Mouse (Mus musculus): ENCODE measurements around the gene Kcnmb1. TPM values are rescaled to one million over a fixed set of nuclear protein-coding genes. Genes with fewer than 3 reads are reported as not detected.

The Kcnmb1 gene
- polyA plus RNA-seq, 1 experiment = 0.97 TPM

DNA sequence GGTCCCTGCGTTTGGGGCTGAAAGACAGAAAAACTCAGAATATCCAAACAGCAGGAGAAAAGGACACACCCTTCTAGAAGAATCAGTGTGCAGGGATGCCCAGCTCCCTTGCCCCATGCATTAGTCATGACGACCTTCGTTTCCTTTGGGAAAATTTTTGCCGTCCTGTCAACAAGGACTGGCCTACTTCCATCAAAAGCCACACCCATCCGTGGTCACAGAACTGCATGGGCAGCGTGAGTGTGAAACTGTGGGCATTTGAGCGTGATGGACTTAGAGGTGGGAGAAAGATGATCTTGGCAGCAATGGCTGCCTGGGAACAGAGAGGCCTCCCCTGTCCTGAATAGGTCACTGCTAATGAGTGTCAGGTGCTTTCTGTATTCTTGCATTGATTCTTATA lies 9.3 kb downstream of the Kcnmb1 start:
- H3K4me1 ChIP-seq (ENCODE audit: control insufficient read depth, insufficient read depth, low read length) = no peaks in the 10 kb centered on the region
- H3K27me3 ChIP-seq (replicated peaks; ENCODE audit: control insufficient read depth, insufficient read depth, low read length) = no peaks in the 10 kb centered on the region
- H3K27ac ChIP-seq (ENCODE audit: insufficient read depth, low read depth, low read length) = no peak overlapping the region
- no peak overlapping the region for H3K4me3 ChIP-seq (ENCODE audit: insufficient read depth, low read depth, low read length)
- 52% methylated on average over 7 of the region's 7 CpGs for WGBS
- no peaks in the 10 kb centered on the region for H3K36me3 ChIP-seq (ENCODE audit: control insufficient read depth, insufficient read depth, low read length)
- TF ChIP-seq CTCF (conservative IDR thresholded peaks at IDR 0.05; ENCODE audit: insufficient read depth, insufficient read length, low read depth, low read length) (no peak), POLR2A (IDR thresholded peaks at IDR 0.05; ENCODE audit: low read depth, low read length) (no peak)
- no peak for DNase-seq

DNA sequence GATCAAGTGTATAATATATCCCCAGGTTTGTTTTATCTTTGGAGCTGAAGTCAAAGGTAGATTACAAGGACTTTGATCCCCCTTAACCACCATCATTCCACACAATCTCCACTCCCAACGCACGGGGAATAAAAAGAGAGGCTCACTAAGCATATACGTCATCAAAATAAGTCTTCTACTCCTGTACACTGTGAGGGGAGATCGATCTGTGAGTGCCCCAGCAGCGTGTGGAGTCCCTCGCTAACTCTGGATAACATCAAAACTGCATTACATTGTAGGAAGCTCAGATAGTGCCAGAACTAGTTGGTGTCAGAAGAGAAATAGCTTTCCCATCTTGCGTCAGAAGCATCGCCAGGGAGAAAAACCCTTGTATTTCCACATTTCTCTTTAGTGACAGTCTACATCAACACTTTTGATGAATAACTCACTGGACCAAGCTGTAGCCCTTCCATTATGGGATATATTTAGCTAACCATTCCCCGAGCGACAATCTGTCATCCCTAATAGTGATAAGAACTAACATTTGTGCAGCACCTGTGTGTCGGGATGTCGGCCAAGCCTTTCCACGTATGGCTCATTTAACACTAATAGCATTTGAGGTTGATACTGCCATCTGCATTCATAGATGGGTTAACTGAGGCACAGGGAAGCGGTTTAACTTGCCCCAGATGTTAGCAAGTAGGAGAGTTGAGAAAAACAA lies 11.7 kb downstream of the Kcnmb1 start:
- Histone ChIP-seq H3K27me3 (replicated peaks; ENCODE audit: control insufficient read depth, insufficient read depth, low read length) (no peaks in the 10 kb centered on the region), H3K27ac (ENCODE audit: insufficient read depth, low read depth, low read length) (no peak overlapping the region), H3K36me3 (ENCODE audit: control insufficient read depth, insufficient read depth, low read length) (no peaks in the 10 kb centered on the region), H3K4me3 (ENCODE audit: insufficient read depth, low read depth, low read length) (no peak overlapping the region), H3K4me1 (ENCODE audit: control insufficient read depth, insufficient read depth, low read length) (no peaks in the 10 kb centered on the region)
- WGBS = 80% methylated on average over 14 of the region's 14 CpGs
- TF ChIP-seq CTCF (conservative IDR thresholded peaks at IDR 0.05; ENCODE audit: insufficient read depth, insufficient read length, low read depth, low read length) (no peak), POLR2A (IDR thresholded peaks at IDR 0.05; ENCODE audit: low read depth, low read length) (no peak)
- no peak for DNase-seq

DNA sequence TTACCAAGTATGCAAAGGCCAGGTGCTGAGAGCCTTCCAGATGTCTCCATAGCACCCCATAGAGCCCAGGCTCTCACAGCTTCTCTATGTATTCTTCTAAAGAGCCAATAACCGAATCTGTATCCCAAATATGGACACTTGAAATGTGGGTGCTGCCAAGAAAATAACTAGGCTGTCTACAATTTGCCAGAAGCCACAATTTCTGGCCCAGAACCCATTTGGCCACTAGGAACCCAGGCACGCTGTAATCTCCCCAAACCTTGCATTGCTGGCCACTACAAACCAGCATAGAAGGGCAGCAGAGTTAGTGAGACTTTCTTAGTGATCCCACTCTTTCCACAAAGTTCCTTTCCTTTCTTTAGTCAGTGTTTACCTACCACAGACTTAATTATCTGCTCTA lies 12.3 kb downstream of the Kcnmb1 start:
- H3K36me3 ChIP-seq (ENCODE audit: control insufficient read depth, insufficient read depth, low read length) = no peaks in the 10 kb centered on the region
- no peak overlapping the region for H3K4me3 ChIP-seq (ENCODE audit: insufficient read depth, low read depth, low read length)
- 80% methylated on average over 2 of the region's 2 CpGs for WGBS
- TF ChIP-seq CTCF (conservative IDR thresholded peaks at IDR 0.05; ENCODE audit: insufficient read depth, insufficient read length, low read depth, low read length) (no peak), POLR2A (IDR thresholded peaks at IDR 0.05; ENCODE audit: low read depth, low read length) (no peak)
- no peaks in the 10 kb centered on the region for H3K4me1 ChIP-seq (ENCODE audit: control insufficient read depth, insufficient read depth, low read length)
- H3K27me3 ChIP-seq (replicated peaks; ENCODE audit: control insufficient read depth, insufficient read depth, low read length) = no peaks in the 10 kb centered on the region
- no peak overlapping the region for H3K27ac ChIP-seq (ENCODE audit: insufficient read depth, low read depth, low read length)
- DNase-seq = no peak

DNA sequence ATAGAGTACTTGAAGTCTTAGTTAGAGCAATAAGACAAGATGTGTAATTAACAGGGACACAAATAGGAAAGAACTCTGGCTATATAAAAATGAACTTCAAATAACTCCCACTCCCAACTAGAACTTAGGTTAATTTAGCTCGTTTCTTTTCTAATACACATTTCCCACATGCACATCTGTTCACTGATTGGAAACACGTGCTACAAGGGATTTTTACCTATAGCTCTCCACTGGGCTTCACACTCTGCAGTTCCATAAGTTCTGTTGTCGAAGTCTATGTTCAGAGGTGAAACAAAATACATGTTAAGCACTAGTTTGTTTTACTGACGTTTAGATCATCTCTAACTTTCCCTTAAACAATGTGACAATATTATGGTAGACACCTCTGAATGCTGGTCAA lies 17.3 kb downstream of the Kcnmb1 start:
- Histone ChIP-seq H3K27ac (ENCODE audit: insufficient read depth, low read depth, low read length) (no peak overlapping the region), H3K4me3 (ENCODE audit: insufficient read depth, low read depth, low read length) (no peak overlapping the region), H3K4me1 (ENCODE audit: control insufficient read depth, insufficient read depth, low read length) (no peaks in the 10 kb centered on the region), H3K27me3 (replicated peaks; ENCODE audit: control insufficient read depth, insufficient read depth, low read length) (no peaks in the 10 kb centered on the region), H3K36me3 (ENCODE audit: control insufficient read depth, insufficient read depth, low read length) (no peaks in the 10 kb centered on the region)
- 78% methylated on average over 4 of the region's 4 CpGs for WGBS
- TF ChIP-seq POLR2A (IDR thresholded peaks at IDR 0.05; ENCODE audit: low read depth, low read length) = no peak
- no peak for TF ChIP-seq CTCF (conservative IDR thresholded peaks at IDR 0.05; ENCODE audit: insufficient read depth, insufficient read length, low read depth, low read length)
- no peak for DNase-seq

DNA sequence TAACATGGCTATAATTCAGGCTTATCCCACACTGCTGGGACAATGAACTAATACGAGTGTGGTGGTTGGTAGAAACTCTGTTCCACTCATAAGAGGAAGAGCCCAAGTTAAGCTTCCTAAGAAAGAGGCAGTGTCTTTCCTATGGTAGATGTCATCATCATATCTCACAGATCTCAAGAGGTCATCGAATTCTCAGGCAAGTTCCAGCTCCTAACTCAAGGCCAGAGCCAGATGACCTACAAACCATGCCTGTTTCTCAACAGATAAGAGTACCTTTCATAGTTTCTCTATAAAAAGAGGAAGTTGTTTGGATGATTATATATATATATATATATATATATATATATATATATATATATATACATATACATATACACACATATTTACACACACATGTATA lies 23.7 kb downstream of the Kcnmb1 start:
- DNase-seq = no peak
- WGBS = 89% methylated on average over 2 of the region's 2 CpGs
- Histone ChIP-seq H3K4me3 (ENCODE audit: insufficient read depth, low read depth, low read length) (no peak overlapping the region), H3K27ac (ENCODE audit: insufficient read depth, low read depth, low read length) (no peak overlapping the region), H3K4me1 (ENCODE audit: control insufficient read depth, insufficient read depth, low read length) (no peaks in the 10 kb centered on the region), H3K36me3 (ENCODE audit: control insufficient read depth, insufficient read depth, low read length) (no peaks in the 10 kb centered on the region), H3K27me3 (replicated peaks; ENCODE audit: control insufficient read depth, insufficient read depth, low read length) (no peaks in the 10 kb centered on the region)
- TF ChIP-seq CTCF (conservative IDR thresholded peaks at IDR 0.05; ENCODE audit: insufficient read depth, insufficient read length, low read depth, low read length) (no peak), POLR2A (IDR thresholded peaks at IDR 0.05; ENCODE audit: low read depth, low read length) (no peak)

DNA sequence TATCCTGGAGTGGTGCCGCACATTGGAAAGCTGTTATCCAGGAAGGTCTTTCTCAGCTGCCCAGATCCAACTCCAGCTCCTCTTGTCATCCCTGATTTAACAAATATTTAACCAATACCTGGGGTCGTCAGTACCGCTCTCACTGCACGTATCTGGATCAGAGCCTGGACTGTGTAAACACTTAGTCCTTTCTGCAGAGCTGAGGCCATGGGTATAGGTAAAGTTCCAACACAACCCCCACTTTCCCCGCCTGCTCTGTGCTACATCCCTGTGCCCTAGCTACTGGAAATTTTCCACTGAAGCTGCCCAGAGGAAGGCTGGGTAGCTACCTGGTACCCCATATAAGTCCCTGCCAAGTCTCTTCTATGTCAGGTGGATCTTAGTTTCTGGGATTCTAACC lies 27.2 kb downstream of the Kcnmb1 start:
- no peak for TF ChIP-seq POLR2A (IDR thresholded peaks at IDR 0.05; ENCODE audit: low read depth, low read length)
- TF ChIP-seq CTCF (conservative IDR thresholded peaks at IDR 0.05; ENCODE audit: insufficient read depth, insufficient read length, low read depth, low read length) = no peak
- H3K4me1 ChIP-seq (ENCODE audit: control insufficient read depth, insufficient read depth, low read length) = no peaks in the 10 kb centered on the region
- no peak overlapping the region for H3K4me3 ChIP-seq (ENCODE audit: insufficient read depth, low read depth, low read length)
- H3K36me3 ChIP-seq (ENCODE audit: control insufficient read depth, insufficient read depth, low read length) = no peaks in the 10 kb centered on the region
- 61% methylated on average over 5 of the region's 5 CpGs for WGBS
- DNase-seq = no peak
- no peaks in the 10 kb centered on the region for H3K27me3 ChIP-seq (replicated peaks; ENCODE audit: control insufficient read depth, insufficient read depth, low read length)
- H3K27ac ChIP-seq (ENCODE audit: insufficient read depth, low read depth, low read length) = no peak overlapping the region

DNA sequence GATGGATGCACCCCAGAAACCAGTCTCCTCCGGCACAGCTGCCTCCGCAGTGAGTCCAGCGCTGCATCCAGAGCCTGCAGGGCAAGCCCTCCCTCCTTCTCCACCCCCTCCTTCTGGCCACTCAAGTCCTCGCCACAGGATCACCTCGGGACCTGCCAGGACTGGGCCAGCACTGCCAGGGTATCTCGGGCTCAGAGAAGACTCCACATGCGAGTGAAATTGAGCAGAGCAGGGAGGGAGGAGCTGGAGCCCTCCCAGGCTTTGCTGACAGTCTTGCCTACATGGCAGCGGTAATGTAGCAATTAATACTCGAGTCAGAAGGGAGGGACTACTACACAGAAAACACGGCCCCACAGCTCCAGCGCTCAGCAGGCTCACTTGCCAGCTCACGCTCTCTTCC lies 30.1 kb downstream of the Kcnmb1 start, which contains the start of gene Kcnip1:
Gene Kcnip1 (minus strand): TSS at position 215 of the 400 bp plus-strand sequence.
- TF ChIP-seq CTCF (conservative IDR thresholded peaks at IDR 0.05; ENCODE audit: insufficient read depth, insufficient read length, low read depth, low read length) = no peak
- TF ChIP-seq POLR2A (IDR thresholded peaks at IDR 0.05; ENCODE audit: low read depth, low read length) = no peak
- Histone ChIP-seq H3K4me3 (ENCODE audit: insufficient read depth, low read depth, low read length) (no peak within 1 kb of the TSS), H3K36me3 (ENCODE audit: control insufficient read depth, insufficient read depth, low read length) (no peaks in the 10 kb centered on the region), H3K27me3 (replicated peaks; ENCODE audit: control insufficient read depth, insufficient read depth, low read length) (no peaks in the 10 kb centered on the region), H3K27ac (ENCODE audit: insufficient read depth, low read depth, low read length) (no peak within 1 kb of the TSS), H3K4me1 (ENCODE audit: control insufficient read depth, insufficient read depth, low read length) (no peaks in the 10 kb centered on the region)
- no peak for DNase-seq
- WGBS = 16% methylated on average over 12 of the region's 12 CpGs
